Comparison of ENCODE assay signal across 10 mouse cellular contexts in the genomic region with DNA sequence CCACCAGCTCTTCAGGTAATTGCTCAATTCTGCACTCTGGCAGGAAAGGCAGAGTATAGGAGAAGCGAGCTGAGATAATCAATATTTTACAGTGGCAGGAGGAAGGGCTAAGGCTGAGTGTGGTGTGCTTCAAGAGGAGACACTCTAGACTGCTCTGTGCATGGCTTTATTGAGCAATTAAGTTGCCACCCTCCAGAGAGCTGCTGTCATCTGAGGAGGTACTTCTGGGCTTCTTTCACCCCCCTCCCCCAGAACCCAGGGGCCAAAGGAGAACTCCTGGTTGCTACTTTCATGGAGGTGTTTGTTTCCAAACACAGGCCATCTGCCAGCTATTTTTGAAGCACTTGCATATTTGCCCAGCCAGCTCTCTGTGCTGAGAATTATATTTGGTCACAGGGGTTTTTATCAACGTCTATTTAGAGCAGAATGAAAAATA.
DNase-seq lines count a peak whose midpoint lies in the region; ATAC-seq and TF ChIP-seq lines count a peak whose summit lies in the region.
"Had no signal": no experiment of that assay in that cellular context is flagged by ENCODE, and none has a peak within 500 bp of the region (broad histone marks: within the 10 kb centered on the region; RNA-seq: fewer than 3 reads in every experiment).

No protein-coding gene starts in this region.

- H3K4me1 ChIP-seq in liver, adult 2 months (ENCODE audit: control insufficient read depth, insufficient read depth, low read length) = peaks cover 7% of the 10 kb centered on the region; the same call in 1 of the 2 replicates
- H3K4me1 ChIP-seq: liver, embryonic 13.5 days had no signal

- H3K36me3 ChIP-seq in liver, adult 2 months (ENCODE audit: control insufficient read depth, insufficient read depth, low read length) = no peaks in the 10 kb centered on the region
- H3K36me3 ChIP-seq: liver, embryonic 13.5 days had no signal

- 0 out of 2 replicates have a peak overlapping the region, but pooled peaks have one; percentile 33 for H3K27ac ChIP-seq in liver, adult 2 months (replicated peaks; ENCODE audit: insufficient read depth, low read depth, low read length)
- H3K27ac ChIP-seq: liver, embryonic 13.5 days had no signal

- intact Hi-C loops in heart, postnatal 36 days (cut with DNase I) = no loop called here

- TF ChIP-seq CTCF in liver, adult 2 months (IDR thresholded peaks at IDR 0.05; ENCODE audit: low read depth, low read length) = no peak

- ATAC-seq in erythroblast, adult 5-6 weeks (replicated peaks; ENCODE audit: low FRiP score, poor library complexity, severe bottlenecking) = no peak

- peak; percentile 80 for DNase-seq in liver, adult 2 months (ENCODE audit: extremely low read depth, low read depth, low spot score)
- no peak for DNase-seq in liver
- peak; percentile 73 to 85 for DNase-seq in heart, adult 18-20 months
- DNase-seq in heart, postnatal 36 days = peak; percentile 37 to 43
- peak; percentile 73 for DNase-seq in lung, postnatal 36 days
- DNase-seq in urinary bladder, postnatal 36 days (ENCODE audit: low spot score in 2 of 2) = no peak
- DNase-seq: kidney, postnatal 4 days; liver, embryonic 13.5 days; thymus, postnatal 25 days had no signal

- 12% methylated on average over 2 of the region's 2 CpGs for WGBS in liver, adult 2 months

- no peak overlapping the region for H3K9ac ChIP-seq in liver, adult 2 months (ENCODE audit: low read depth, low read length)
- H3K9ac ChIP-seq: liver, embryonic 13.5 days had no signal

- no peak for TF ChIP-seq POLR2A in liver, adult 2 months (IDR thresholded peaks at IDR 0.05; ENCODE audit: extremely low read depth, insufficient read depth, low read length)

- 0 out of 2 replicates have a peak, but pooled peaks cover 4% of the 10 kb centered on the region for H3K79me2 ChIP-seq in liver, adult 2 months (ENCODE audit: control insufficient read depth, insufficient read depth, low read length)

- no peak overlapping the region for H3K4me3 ChIP-seq in liver, adult 2 months (ENCODE audit: insufficient read depth, low read depth, low read length)
- H3K4me3 ChIP-seq: liver, embryonic 13.5 days had no signal

- no peaks in the 10 kb centered on the region for H3K27me3 ChIP-seq in liver, adult 2 months (ENCODE audit: control insufficient read depth, insufficient read depth, low read length)
- H3K27me3 ChIP-seq: liver, embryonic 13.5 days had no signal

Comparison
In these comparisons a context has a peak if more than half of its experiments do, and no peak if none do; other contexts are left out.
1. DNase-seq: peak in liver, adult 2 months (single experiment), heart, adult 18-20 months (2 of 2), heart, postnatal 36 days (2 of 2) and lung, postnatal 36 days (single experiment); none in liver (single experiment) and urinary bladder, postnatal 36 days (0 of 2).